Mouse (Mus musculus): ENCODE measurements around the gene Amh. TPM values are rescaled to one million over a fixed set of nuclear protein-coding genes. Genes with fewer than 3 reads are reported as not detected.
A peak's percentile ranks its signal among the peaks of the same experiment; 100 is the strongest.

The Amh gene
- polyA plus RNA-seq, 1 experiment from 2014 or later = not detected

DNA sequence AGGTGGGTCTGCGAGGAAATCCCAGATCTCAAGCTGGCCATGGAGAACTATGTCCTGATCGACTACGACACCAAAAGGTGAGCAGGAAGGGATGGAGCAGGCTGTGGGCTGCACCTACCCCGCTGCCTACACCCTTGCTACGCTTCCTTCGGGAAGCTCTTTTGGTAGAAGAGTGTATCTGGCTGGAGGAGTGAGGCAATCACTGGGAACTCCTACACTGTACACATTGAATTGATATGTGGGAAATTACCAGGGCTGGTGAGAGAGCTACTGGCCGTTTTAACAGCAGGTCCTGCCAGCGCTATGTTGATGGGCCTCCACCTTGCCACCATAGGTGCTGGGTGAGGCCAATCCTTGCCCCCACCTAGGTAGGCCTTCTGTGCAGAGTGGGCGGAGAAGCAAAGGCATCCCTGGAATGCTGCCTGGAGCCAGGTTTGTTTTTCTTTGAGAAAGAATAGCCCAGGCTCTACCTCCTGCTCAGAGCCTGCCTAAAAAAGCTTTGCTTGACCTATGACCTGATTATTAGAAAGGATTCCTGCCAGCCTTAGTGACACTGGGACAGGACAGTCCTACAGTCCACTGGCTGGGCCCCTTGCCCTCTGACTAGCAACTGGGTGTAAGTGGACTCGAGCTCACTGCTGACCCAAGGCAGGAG lies 38.8 kb upstream of the Amh start:
- no peaks in the 10 kb centered on the region for H3K9me3 ChIP-seq
- H3K27me3 ChIP-seq = no peaks in the 10 kb centered on the region
- peaks cover 6% of the 10 kb centered on the region for H3K4me1 ChIP-seq
- peaks cover 72% of the 10 kb centered on the region for H3K36me3 ChIP-seq
- H3K4me2 ChIP-seq (replicated peaks) = no peak overlapping the region
- no peak overlapping the region for H3K27ac ChIP-seq
- 80% methylated on average over 10 of the region's 10 CpGs for WGBS
- no peak overlapping the region for H3K9ac ChIP-seq
- no peak for ATAC-seq (ENCODE audit: low FRiP score, low read depth)
- no peak overlapping the region for H3K4me3 ChIP-seq

DNA sequence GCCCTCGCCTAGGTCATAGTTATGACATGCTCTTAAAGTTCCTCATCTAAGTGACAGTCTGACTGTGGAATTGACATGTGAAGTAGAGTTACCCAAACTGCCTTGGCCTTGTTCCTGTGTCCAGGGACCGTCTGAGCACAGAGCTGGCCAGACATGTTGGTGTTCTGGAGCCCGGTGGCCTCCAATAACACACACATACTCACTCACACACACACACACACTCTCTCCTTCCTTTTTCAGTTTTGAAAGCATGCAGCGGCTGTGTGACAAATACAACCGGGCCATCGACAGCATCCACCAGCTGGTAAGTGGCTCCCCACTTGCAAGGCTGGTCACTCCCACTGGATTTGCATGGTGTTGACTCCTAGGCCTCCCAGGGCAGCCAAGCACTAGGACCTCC lies 36.7 kb upstream of the Amh start:
- ATAC-seq (ENCODE audit: low FRiP score, low read depth) = no peak
- H3K36me3 ChIP-seq = peaks cover 89% of the 10 kb centered on the region
- WGBS = 85% methylated on average over 6 of the region's 6 CpGs

DNA sequence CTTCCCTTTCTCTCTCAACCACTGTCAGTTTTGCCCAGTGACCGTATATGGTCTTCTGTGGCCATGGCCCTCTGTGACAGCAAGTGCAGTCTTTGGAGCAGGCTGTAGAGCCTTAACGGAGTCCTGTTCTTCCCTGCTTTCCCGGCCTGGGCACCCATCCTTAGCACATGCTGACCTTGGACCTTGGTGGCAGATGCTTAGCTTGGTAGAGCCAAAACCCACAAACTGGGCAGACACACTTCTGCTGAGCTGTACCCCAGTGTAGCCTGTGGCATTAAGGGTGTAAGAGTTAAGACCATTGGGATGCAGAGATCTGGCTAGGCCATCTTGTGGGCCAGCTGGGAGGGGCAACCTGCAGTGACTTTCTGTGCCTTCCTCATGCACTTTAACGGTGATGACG lies 31.2 kb upstream of the Amh start:
- no peaks in the 10 kb centered on the region for H3K27me3 ChIP-seq
- no peak overlapping the region for H3K4me2 ChIP-seq (replicated peaks)
- peaks cover 98% of the 10 kb centered on the region for H3K36me3 ChIP-seq
- no peak overlapping the region for H3K4me3 ChIP-seq
- H3K4me1 ChIP-seq = peaks cover 13% of the 10 kb centered on the region
- WGBS = 87% methylated on average over 5 of the region's 5 CpGs
- H3K9me3 ChIP-seq = no peaks in the 10 kb centered on the region
- peak overlapping the region; percentile 43 for H3K9ac ChIP-seq
- no peak for ATAC-seq (ENCODE audit: low FRiP score, low read depth)
- peak overlapping the region; percentile 67 for H3K27ac ChIP-seq

More for the DNA sequence above, 36.7 kb upstream of the Amh start:
- no peak overlapping the region for H3K27ac ChIP-seq
- no peaks in the 10 kb centered on the region for H3K4me1 ChIP-seq
- H3K9me3 ChIP-seq = no peaks in the 10 kb centered on the region
- H3K9ac ChIP-seq = no peak overlapping the region
- no peak overlapping the region for H3K4me3 ChIP-seq
- no peaks in the 10 kb centered on the region for H3K27me3 ChIP-seq
- no peak overlapping the region for H3K4me2 ChIP-seq (replicated peaks)

DNA sequence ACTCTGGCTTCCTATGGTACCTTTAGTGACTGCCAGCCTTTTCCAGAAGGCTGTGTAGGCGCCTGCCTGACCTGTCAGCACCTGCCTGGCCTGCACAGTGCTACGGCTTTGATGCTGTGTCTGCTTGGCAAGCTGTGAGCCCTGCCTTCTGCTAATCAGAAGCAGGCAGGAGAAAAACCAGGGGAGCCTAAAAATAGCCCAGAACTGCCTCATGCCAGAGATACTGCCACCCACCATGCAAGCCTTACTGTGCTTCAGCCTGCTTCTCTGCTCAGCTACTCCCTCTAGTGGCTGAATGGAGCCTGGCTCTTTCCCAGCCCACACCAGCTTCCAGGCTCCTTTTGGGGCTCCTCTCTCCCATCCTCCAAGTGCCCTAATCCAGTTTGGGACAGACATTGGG lies 30.5 kb upstream of the Amh start:
- peaks cover 13% of the 10 kb centered on the region for H3K4me1 ChIP-seq
- no peak overlapping the region; the same call in 1 of the 2 replicates for H3K9ac ChIP-seq
- no peak overlapping the region for H3K4me2 ChIP-seq (replicated peaks)
- peaks cover 100% of the 10 kb centered on the region for H3K36me3 ChIP-seq
- H3K27ac ChIP-seq = peak overlapping the region; percentile 67; the same call in 1 of the 2 replicates
- peak; percentile 68; the same call in 1 of the 2 replicates for ATAC-seq (ENCODE audit: low FRiP score, low read depth)
- no peak overlapping the region for H3K4me3 ChIP-seq
- no peaks in the 10 kb centered on the region for H3K9me3 ChIP-seq
- 28% methylated on average over 2 of the region's 2 CpGs for WGBS
- H3K27me3 ChIP-seq = no peaks in the 10 kb centered on the region

DNA sequence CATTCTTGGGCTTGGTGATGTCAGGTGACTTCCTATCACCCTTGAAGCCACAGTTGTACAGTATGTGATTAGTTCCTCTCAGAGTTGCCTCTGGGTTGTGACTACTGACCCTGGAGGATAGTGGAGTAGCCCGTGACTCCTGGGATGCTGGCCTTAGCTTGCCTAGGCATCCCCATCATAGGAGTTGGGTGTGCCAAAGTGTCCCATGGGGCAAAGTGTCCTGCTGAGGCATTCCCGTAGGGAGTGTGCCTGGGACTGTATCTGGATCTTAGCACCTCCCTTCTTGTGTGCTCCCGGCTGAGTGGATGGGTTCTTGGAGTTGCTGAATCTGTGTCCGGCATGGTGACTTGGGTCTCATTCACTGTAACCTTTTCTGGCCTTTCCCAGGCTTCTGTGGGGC lies 30.1 kb upstream of the Amh start:
- ATAC-seq (ENCODE audit: low FRiP score, low read depth) = no peak
- no peak overlapping the region for H3K4me2 ChIP-seq (replicated peaks)
- peaks cover 100% of the 10 kb centered on the region for H3K36me3 ChIP-seq
- H3K4me3 ChIP-seq = no peak overlapping the region
- no peaks in the 10 kb centered on the region for H3K9me3 ChIP-seq
- H3K4me1 ChIP-seq = peaks cover 13% of the 10 kb centered on the region
- WGBS = 89% methylated on average over 4 of the region's 4 CpGs
- no peak overlapping the region for H3K27ac ChIP-seq
- no peaks in the 10 kb centered on the region for H3K27me3 ChIP-seq
- 0 out of 2 replicates have a peak overlapping the region, but pooled peaks have one; percentile 31 for H3K9ac ChIP-seq

DNA sequence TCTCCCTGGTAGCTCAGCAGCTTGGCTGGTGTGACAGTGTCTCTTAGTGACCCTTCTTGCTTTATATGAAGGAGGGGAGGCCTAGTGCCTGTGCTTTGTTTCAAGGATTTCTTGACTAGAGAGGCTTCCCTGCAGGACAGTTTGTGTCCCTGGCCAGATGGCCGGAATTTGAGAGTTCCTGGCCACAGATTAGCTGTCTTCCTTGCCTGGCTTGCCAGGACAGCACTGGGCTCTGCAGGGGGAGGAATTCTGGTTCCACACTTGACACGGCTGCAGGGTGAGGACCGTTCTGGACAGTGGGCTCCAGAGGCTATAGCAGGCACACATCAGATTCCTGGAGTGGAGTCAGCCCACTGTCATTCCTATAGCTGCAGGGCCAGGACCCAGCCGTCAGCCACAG lies 29.3 kb upstream of the Amh start:
- H3K27ac ChIP-seq = no peak overlapping the region
- H3K4me2 ChIP-seq (replicated peaks) = no peak overlapping the region
- WGBS = 86% methylated on average over 4 of the region's 4 CpGs

DNA sequence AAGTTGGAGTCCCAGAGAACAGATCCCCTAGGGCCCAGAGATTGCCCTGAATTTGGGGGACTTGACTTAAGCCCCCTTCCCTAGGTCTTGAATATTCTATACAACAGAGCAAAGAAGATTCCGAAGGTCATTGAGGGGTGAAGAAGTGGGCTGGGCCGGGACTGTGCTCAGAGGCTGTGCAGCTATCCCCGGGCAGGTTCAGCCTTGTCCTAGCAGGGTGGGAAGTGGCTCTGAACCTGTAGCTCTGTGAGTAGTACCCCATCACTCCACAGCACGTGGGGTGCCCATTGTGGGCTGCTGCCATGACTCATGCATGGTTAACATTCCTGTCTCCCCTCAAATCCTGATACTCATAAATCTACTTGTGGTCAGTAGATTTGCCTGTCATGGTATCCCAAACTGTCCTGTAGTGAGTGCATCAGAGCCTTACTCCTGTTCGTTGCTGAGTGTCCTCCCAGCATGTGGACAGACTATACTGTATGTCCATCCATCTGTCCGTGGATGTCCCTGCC lies 28.6 kb upstream of the Amh start:
- H3K27ac ChIP-seq = no peak overlapping the region
- no peaks in the 10 kb centered on the region for H3K9me3 ChIP-seq
- peaks cover 100% of the 10 kb centered on the region for H3K36me3 ChIP-seq
- 0 out of 2 replicates have a peak overlapping the region, but pooled peaks have one; percentile 35 for H3K9ac ChIP-seq
- ATAC-seq (ENCODE audit: low FRiP score, low read depth) = no peak
- no peak overlapping the region for H3K4me3 ChIP-seq
- H3K27me3 ChIP-seq = no peaks in the 10 kb centered on the region
- H3K4me1 ChIP-seq = peaks cover 13% of the 10 kb centered on the region
- no peak overlapping the region for H3K4me2 ChIP-seq (replicated peaks)
- 88% methylated on average over 6 of the region's 6 CpGs for whole genome bisulfite sequencing

More for the DNA sequence above, 29.3 kb upstream of the Amh start:
- peaks cover 13% of the 10 kb centered on the region for H3K4me1 ChIP-seq
- ATAC-seq (ENCODE audit: low FRiP score, low read depth) = no peak
- H3K9ac ChIP-seq = peak overlapping the region; percentile 35; the same call in 1 of the 2 replicates
- no peak overlapping the region for H3K4me3 ChIP-seq
- peaks cover 100% of the 10 kb centered on the region for H3K36me3 ChIP-seq
- no peaks in the 10 kb centered on the region for H3K27me3 ChIP-seq
- no peaks in the 10 kb centered on the region for H3K9me3 ChIP-seq

DNA sequence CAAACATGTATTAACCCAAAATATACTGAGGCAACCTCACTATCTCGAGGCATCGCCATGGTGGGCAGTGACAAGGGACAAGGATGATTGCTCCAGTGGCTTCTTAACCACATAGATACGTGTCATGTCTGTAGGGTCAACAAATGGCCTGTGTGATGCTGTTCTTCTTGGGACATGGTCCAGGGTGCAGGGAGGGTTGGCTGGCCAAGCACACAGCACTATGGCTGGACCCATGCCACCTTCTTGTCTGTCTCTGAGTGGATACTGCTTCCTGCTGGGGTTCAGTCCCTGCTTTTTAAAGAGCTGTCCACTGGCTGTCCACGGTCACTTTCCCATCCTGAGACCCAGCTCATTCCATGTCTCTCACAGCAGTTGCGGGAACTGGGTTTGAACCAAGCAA lies 27.9 kb upstream of the Amh start:
- Histone ChIP-seq H3K27me3 (no peaks in the 10 kb centered on the region), H3K9ac (no peak overlapping the region), H3K4me1 (peaks cover 13% of the 10 kb centered on the region), H3K4me3 (no peak overlapping the region), H3K27ac (no peak overlapping the region), H3K4me2 (replicated peaks) (no peak overlapping the region), H3K36me3 (peaks cover 100% of the 10 kb centered on the region), H3K9me3 (no peaks in the 10 kb centered on the region)
- no peak for ATAC-seq (ENCODE audit: low FRiP score, low read depth)
- WGBS = 90% methylated on average over 5 of the region's 5 CpGs

DNA sequence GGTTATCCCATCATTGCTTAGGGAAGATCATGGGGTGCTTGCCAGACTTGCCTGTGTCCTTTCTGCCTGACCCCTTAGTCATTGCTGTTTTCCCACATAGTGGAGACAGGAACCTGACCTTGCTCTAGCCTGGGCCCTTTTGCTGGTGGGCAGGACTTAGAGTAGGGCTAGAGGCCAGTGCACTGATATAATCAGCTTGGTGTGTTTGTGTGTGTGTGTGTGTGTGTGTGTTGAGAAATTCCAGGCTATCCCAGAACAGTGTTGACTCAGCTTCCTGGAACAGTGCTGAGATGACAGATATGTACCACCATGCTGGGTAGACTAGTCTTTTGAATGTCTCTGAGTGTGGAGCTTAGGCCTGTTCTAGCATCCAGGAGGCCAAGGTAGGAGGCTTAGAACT lies 25.5 kb upstream of the Amh start:
- peaks cover 3% of the 10 kb centered on the region; the same call in 1 of the 2 replicates for H3K4me1 ChIP-seq
- H3K9ac ChIP-seq = no peak overlapping the region
- no peak overlapping the region for H3K4me3 ChIP-seq
- H3K4me2 ChIP-seq (replicated peaks) = no peak overlapping the region
- H3K27me3 ChIP-seq = no peaks in the 10 kb centered on the region
- no peak for ATAC-seq (ENCODE audit: low FRiP score, low read depth)
- no peaks in the 10 kb centered on the region for H3K9me3 ChIP-seq
- no peak overlapping the region for H3K27ac ChIP-seq
- H3K36me3 ChIP-seq = peaks cover 100% of the 10 kb centered on the region

DNA sequence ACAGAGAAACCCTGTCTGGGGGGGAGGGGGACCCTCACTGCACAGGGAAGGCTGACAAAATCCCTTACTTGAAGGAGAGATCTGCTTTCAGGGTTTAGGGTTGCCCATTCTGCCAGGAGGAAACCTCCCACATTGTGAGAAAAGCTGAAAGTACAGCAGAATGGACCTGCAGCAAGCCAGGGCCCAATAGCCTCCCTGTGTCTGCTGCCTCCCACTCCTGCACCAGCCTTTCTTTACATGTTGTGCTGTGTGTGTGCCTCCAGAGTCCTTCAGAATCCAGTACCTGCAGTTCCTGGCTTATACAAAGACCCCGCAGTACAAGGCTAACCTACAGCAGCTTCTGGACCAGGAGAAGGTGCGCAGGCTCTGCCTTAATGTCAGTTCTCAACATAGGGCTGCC lies 20.7 kb upstream of the Amh start:
- no peak overlapping the region for H3K4me2 ChIP-seq (replicated peaks)
- no peak overlapping the region for H3K9ac ChIP-seq
- no peak for ATAC-seq (ENCODE audit: low FRiP score, low read depth)
- WGBS = 98% methylated on average over 2 of the region's 2 CpGs
- peaks cover 100% of the 10 kb centered on the region for H3K36me3 ChIP-seq
- no peak overlapping the region for H3K4me3 ChIP-seq
- H3K27ac ChIP-seq = no peak overlapping the region
- H3K27me3 ChIP-seq = no peaks in the 10 kb centered on the region
- H3K9me3 ChIP-seq = no peaks in the 10 kb centered on the region
- H3K4me1 ChIP-seq = no peaks in the 10 kb centered on the region

DNA sequence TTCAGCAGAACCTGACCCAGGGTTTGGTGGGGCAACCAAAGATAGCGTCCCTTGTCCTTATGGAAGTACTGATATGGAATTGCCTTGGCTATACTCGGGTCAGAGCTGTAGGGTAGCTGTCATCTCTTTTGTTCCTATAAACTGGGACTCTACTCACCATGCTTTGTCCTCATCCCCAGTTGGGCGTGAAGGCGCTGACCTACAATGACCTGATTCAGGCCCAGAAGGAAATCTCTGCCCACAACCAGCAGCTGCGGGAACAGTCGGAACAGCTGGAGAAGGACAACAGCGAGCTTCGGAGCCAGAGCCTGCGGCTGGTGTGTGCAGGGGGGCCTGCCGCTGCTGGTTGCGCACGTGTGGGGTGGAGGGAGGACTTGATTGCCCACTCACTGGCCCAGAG lies 20.2 kb upstream of the Amh start:
- Histone ChIP-seq H3K4me3 (no peak overlapping the region), H3K4me2 (replicated peaks) (no peak overlapping the region), H3K36me3 (peaks cover 98% of the 10 kb centered on the region), H3K4me1 (no peaks in the 10 kb centered on the region), H3K27ac (no peak overlapping the region), H3K9me3 (no peaks in the 10 kb centered on the region), H3K27me3 (no peaks in the 10 kb centered on the region), H3K9ac (no peak overlapping the region)
- no peak for ATAC-seq (ENCODE audit: low FRiP score, low read depth)
- WGBS = 93% methylated on average over 12 of the region's 12 CpGs

DNA sequence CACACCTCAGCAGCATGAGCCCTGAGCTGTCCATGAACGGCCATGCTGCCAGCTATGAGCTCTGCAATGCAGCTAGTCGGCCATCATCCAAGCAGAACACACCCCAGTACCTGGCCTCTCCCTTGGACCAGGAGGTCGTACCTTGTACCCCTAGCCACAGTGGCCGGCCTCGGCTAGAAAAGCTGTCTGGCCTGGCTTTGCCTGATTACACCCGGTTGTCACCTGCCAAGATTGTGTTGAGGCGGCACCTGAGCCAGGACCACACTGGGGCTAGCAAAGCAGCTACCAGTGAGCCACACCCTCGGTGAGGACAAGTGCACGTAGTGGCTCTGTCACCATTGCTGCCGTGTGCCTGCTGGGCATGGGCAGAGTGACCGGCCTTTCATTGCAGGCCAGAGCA lies 19.1 kb upstream of the Amh start:
- Histone ChIP-seq H3K9ac (no peak overlapping the region), H3K4me3 (no peak overlapping the region), H3K27ac (no peak overlapping the region), H3K4me2 (replicated peaks) (no peak overlapping the region), H3K9me3 (no peaks in the 10 kb centered on the region), H3K27me3 (no peaks in the 10 kb centered on the region), H3K36me3 (peaks cover 98% of the 10 kb centered on the region), H3K4me1 (no peaks in the 10 kb centered on the region)
- 94% methylated on average over 11 of the region's 11 CpGs for WGBS
- ATAC-seq (ENCODE audit: low FRiP score, low read depth) = no peak

DNA sequence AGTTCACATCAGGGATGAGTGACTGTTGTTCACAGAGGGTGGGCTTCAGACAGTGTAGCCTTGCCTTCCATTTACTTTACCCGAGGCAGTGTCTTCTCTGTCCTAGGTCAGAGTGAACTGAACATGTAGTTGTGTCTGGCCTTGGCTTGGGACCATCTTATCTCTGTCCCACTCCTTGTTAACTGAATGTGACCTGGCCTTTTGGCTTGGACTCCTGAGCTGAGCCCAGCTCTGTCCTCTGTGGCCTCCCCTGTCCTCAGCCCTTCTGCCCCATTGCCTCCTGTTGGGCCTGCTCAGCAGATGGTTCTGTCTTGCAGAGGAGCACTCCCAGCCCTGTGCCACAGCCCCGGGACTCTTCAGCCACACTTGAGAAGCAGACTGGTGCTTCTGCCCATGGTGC lies 17.5 kb upstream of the Amh start:
- Histone ChIP-seq H3K9ac (no peak overlapping the region; the same call in 1 of the 2 replicates), H3K27me3 (no peaks in the 10 kb centered on the region), H3K9me3 (no peaks in the 10 kb centered on the region), H3K36me3 (peaks cover 98% of the 10 kb centered on the region), H3K4me3 (no peak overlapping the region), H3K4me1 (no peaks in the 10 kb centered on the region), H3K27ac (no peak overlapping the region), H3K4me2 (replicated peaks) (no peak overlapping the region)
- no peak for ATAC-seq (ENCODE audit: low FRiP score, low read depth)
- WGBS = 83% methylated on average over 2 of the region's 2 CpGs
